Mouse (Mus musculus) liver, embryonic 11.5 days (tissue): ENCODE results near the gene Zfp318. TPM values are rescaled to one million over a fixed set of nuclear protein-coding genes. Genes with fewer than 3 reads are reported as not detected.

Experiments used
- ATAC-seq: fragments of 200-750 bp; cut with Nextera tagmentation; replicated peaks from 2 replicates; pipeline ENCODE4 v1.8.0; 2017; ENCODE audit warnings: moderate number of reproducible peaks, mild to moderate bottlenecking, moderate TSS enrichment, moderate library complexity; ENCODE audit not compliant: low FRiP score
- DNase-seq: peaks from one replicate; pipeline ENCODE4 v3.0.0-alpha.2; 2017; ENCODE audit warnings: low spot score
- H3K27ac ChIP-seq: fragments of 300-500 bp; sonication (generic); 2 replicates; pipeline ENCODE4 v1.5.1; 2014; ENCODE audit warnings: mild to moderate bottlenecking, low read depth, low read length, control low read depth
- H3K27me3 ChIP-seq: fragments of 300-500 bp; sonication (generic); replicated peaks from 2 replicates; pipeline ENCODE4 v1.6.1; 2014; ENCODE audit warnings: low read length, mixed read lengths; ENCODE audit not compliant: control insufficient read depth, insufficient read depth
- H3K36me3 ChIP-seq: fragments of 300-500 bp; sonication (generic); 2 replicates; pipeline ENCODE4 v1.6.1; 2014; ENCODE audit warnings: mild to moderate bottlenecking, low read length, moderate library complexity, mixed read lengths; ENCODE audit not compliant: control insufficient read depth, insufficient read depth
- H3K4me1 ChIP-seq: fragments of 300-500 bp; sonication (generic); replicated peaks from 2 replicates; pipeline ENCODE4 v1.6.1; 2014; ENCODE audit warnings: low read length, mixed read lengths; ENCODE audit not compliant: control insufficient read depth, insufficient read depth
- H3K4me2 ChIP-seq: fragments of 300-500 bp; sonication (generic); 2 replicates; pipeline ENCODE4 v1.6.1; 2014; ENCODE audit warnings: mild to moderate bottlenecking, control low read depth, moderate library complexity
- H3K4me3 ChIP-seq: fragments of 300-500 bp; sonication (generic); 2 replicates; pipeline ENCODE4 v1.5.1; 2014; ENCODE audit warnings: low read depth, low read length, control low read depth
- H3K9ac ChIP-seq: fragments of 300-500 bp; sonication (generic); 2 replicates; pipeline ENCODE4 v1.6.1; 2014; ENCODE audit warnings: low read depth, low read length, control low read depth
- H3K9me3 ChIP-seq: fragments of 300-500 bp; sonication (generic); 2 replicates; pipeline ENCODE4 v1.6.1; 2016; ENCODE audit warnings: low read length, inconsistent platforms, mixed read lengths; ENCODE audit not compliant: control insufficient read depth
- WGBS: fragments of 180-500 bp; shearing (Covaris S2); extraction: QIAGEN DNeasy Blood & Tissue Kit; methylation state at CpG from one replicate; pipeline ENCODE4 v1.1.7; 2014; 5-methylcytosine and 5-hydroxymethylcytosine counted together
- polyA plus RNA-seq: library from polyadenylated mRNA; unstranded; fragments of >200 nt; fragmentation: Nextera tagmentation; extraction: Ambion mirVana; gene quantifications from 2 replicates; pipeline ENCODE4 v1.2.1, GENCODE M21; 2014

Gene Zfp318
- polyA plus RNA-seq, 1 experiment from 2014 or later = 5.7 TPM

DNA sequence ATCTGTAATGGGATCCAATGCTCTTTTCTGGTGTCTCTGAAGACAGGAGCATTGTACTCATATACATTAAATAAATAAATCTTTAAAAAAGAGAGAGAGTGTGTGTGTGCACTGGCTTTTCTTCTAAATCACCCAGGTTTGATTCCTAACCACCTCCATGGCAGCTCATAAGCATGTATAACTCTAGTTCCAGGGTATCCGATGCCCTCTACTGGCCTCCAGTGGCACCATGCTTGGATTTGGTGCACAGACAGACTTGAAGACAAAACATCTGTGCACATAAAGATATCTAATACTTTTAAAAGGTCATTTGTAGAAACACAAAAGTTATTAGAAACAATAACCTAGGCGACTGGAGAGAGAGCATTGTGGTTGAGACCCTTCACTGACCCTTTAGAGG is 9.5 kb downstream of the Zfp318 start:
- WGBS = 46% methylated on average over 2 of the region's 2 CpGs
- no peak for ATAC-seq
- Histone ChIP-seq H3K27me3 (no peaks in the 10 kb centered on the region), H3K36me3 (peaks cover 5% of the 10 kb centered on the region), H3K4me1 (no peaks in the 10 kb centered on the region), H3K9ac (no peak overlapping the region), H3K4me2 (no peak overlapping the region), H3K4me3 (no peak overlapping the region), H3K27ac (no peak overlapping the region), H3K9me3 (no peaks in the 10 kb centered on the region)
- DNase-seq = no peak

DNA sequence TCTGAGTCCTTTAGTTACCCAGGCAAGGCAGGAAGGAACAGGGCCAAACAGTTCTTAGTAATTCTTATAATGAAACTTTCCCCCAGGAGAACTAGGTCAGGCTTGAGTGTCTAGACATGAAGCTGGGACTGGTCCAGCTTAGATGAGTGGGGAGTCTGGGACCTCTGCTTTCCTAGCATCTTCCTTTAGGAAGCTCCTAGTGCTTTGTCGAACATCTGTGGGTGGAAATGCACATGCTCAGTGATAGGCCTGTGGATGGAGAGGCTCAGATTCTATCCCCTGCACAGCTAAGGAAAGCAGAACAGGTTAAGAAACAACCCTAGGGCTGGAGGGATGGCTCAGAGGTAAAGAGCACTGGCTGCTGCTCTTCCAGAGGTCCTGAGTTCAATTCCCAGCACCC is 11.1 kb downstream of the Zfp318 start:
- WGBS = 82% methylated on average over 1 of the region's 1 CpGs
- no peaks in the 10 kb centered on the region for H3K4me1 ChIP-seq
- H3K4me2 ChIP-seq = no peak overlapping the region
- no peaks in the 10 kb centered on the region for H3K27me3 ChIP-seq
- ATAC-seq (no peak), DNase-seq (no peak)
- no peak overlapping the region for H3K4me3 ChIP-seq
- peaks cover 8% of the 10 kb centered on the region for H3K36me3 ChIP-seq
- H3K9ac ChIP-seq = no peak overlapping the region
- no peak overlapping the region for H3K27ac ChIP-seq
- no peaks in the 10 kb centered on the region for H3K9me3 ChIP-seq

DNA sequence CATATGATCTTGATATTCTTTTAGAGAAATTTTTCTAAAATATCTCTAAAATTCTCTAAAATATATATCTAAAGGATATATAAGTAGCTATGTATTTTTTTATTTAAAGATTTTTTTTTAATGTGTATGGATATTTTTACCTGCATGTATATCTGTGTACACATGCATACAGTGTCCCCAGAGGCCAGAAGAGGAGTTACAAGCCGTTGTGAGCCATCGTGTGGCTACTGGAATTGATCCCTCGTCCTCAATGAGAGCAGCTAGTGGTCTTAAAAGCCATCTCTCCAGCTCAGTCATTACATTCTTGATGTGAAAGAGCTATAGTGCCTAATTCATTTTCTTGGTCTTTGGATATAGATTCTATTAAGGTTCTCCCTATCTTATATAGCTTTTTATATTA is 24.9 kb downstream of the Zfp318 start:
- no peaks in the 10 kb centered on the region for H3K27me3 ChIP-seq
- DNase-seq = no peak

DNA sequence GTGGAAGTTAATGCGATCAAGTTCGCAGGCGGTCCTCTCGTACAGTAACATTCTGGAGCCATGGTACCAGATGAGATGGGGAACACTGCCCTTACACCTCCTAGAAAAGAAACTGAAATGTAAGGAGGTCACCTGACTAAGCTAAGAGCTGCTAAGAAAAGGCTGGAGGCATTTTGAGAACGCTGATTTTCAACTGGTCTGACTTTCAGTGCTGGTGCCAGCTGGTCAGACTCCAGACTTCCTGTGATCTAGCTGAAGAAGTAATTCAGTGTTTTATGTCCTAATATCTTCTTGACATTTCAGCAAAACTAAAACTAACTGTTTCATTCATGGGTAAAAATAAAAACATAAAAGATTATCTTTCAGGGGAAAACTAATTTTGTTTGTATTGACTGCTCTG is 35.1 kb downstream of the Zfp318 start:
- H3K36me3 ChIP-seq = no peaks in the 10 kb centered on the region
- H3K27ac ChIP-seq = no peak overlapping the region
- no peak for ATAC-seq
- no peak overlapping the region for H3K9ac ChIP-seq
- 86% methylated on average over 5 of the region's 5 CpGs for WGBS
- no peaks in the 10 kb centered on the region for H3K9me3 ChIP-seq
- DNase-seq = no peak
- no peaks in the 10 kb centered on the region for H3K4me1 ChIP-seq
- H3K4me2 ChIP-seq = no peak overlapping the region
- H3K4me3 ChIP-seq = no peak overlapping the region
- no peaks in the 10 kb centered on the region for H3K27me3 ChIP-seq

More for the DNA sequence above, 24.9 kb downstream of the Zfp318 start:
- Histone ChIP-seq H3K4me3 (no peak overlapping the region), H3K4me1 (no peaks in the 10 kb centered on the region), H3K9ac (no peak overlapping the region), H3K4me2 (no peak overlapping the region), H3K27ac (no peak overlapping the region), H3K9me3 (no peaks in the 10 kb centered on the region), H3K36me3 (peaks cover 23% of the 10 kb centered on the region; the same call in 1 of the 2 replicates)
- 45% methylated on average over 3 of the region's 3 CpGs for WGBS
- ATAC-seq = no peak

DNA sequence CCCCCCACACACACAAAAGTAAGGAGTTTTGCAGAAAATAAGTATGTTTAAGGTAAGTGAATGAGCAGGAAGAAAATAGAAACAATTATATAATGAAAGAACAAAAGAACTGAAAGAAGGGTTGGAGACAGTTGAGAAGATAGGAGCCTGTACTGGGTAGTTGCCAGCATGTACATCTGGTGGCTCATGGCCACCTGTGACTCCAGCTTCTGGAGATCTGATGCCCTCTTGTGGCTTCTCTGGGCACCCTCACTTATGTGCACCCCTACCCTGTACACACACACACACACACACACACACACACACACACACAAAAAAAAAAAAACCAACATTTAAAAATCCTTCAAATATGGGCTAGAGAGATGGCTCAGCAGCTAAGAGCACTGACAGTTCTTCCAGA is 36.2 kb downstream of the Zfp318 start:
- no peak for DNase-seq
- H3K4me3 ChIP-seq = no peak overlapping the region
- ATAC-seq = no peak
- H3K9ac ChIP-seq = no peak overlapping the region
- H3K9me3 ChIP-seq = no peaks in the 10 kb centered on the region
- no peaks in the 10 kb centered on the region for H3K27me3 ChIP-seq
- H3K4me2 ChIP-seq = no peak overlapping the region
- H3K27ac ChIP-seq = no peak overlapping the region
- no peaks in the 10 kb centered on the region for H3K36me3 ChIP-seq
- no peaks in the 10 kb centered on the region for H3K4me1 ChIP-seq

DNA sequence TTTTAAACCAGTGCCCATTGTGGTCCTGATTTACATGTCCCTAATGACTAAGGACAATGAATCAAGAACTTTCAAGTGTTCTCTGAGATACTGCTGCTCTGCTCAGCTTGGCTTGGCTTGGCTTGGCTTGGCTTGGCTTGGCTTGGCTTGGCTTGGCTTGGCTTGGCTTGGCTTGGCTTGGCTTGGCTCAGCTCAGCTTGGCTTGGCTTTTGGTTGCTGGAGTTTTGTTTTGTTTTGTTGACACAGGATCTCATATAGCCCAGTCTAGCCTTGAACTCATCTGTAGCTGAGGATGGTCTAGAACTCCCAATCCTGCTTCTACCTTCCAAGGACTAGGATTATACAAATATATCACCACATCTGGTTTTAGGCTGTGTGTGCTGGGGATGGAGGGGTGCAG is 43.0 kb downstream of the Zfp318 start:
- Histone ChIP-seq H3K4me2 (no peak overlapping the region), H3K27me3 (peaks cover 10% of the 10 kb centered on the region), H3K4me3 (no peak overlapping the region), H3K27ac (no peak overlapping the region), H3K9me3 (no peaks in the 10 kb centered on the region), H3K9ac (no peak overlapping the region), H3K36me3 (no peaks in the 10 kb centered on the region), H3K4me1 (no peaks in the 10 kb centered on the region; the same call in 1 of the 2 replicates)
- ATAC-seq (no peak), DNase-seq (no peak)

DNA sequence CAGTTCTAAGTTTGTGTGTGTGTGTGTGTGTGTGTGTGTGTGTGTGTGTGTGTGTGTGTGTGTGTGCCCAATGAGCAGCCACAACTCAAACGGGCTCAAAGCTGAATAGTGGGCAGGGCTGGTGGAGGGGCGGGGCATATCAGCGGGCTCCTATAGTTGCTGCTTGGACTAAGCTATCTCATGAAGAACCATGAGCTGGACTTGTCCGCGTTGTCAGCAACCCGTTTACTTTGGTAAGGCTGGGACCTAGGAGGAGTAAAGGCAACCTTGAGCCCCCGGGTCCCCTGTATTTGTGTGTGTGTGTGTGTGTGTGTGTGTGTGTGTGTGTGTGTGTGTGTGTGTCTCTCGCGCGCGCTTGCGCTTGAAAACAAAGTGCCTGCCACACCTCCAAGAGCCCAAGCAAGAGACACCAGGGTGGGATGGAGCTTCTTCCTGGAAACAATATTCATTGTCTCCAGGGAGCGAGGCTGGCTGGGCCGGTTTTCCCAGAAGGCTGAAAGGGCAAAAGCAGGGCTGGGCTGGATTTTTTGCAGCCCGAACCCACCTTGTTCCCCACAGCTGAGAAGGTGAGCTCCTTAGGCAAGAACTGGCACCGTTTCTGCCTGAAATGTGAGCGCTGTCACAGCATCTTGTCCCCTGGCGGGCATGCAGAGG is 45.4 kb downstream of the Zfp318 start, which contains the start of gene Crip3:
Crip3 (plus strand) TSS at position 166 of the 654 bp plus-strand sequence.
- H3K4me1 ChIP-seq = no peaks in the 10 kb centered on the region; the same call in 1 of the 2 replicates
- H3K9me3 ChIP-seq = no peaks in the 10 kb centered on the region
- no peaks in the 10 kb centered on the region for H3K36me3 ChIP-seq
- no peak for ATAC-seq
- peak within 1 kb of the TSS; percentile 15; the same call in 1 of the 2 replicates for H3K4me3 ChIP-seq
- peak within 1 kb of the TSS; percentile 54 for H3K4me2 ChIP-seq
- DNase-seq = no peak
- WGBS = 12% methylated on average over 18 of the region's 18 CpGs
- H3K27me3 ChIP-seq = peaks cover 16% of the 10 kb centered on the region
- H3K9ac ChIP-seq = no peak within 1 kb of the TSS
- no peak within 1 kb of the TSS for H3K27ac ChIP-seq

DNA sequence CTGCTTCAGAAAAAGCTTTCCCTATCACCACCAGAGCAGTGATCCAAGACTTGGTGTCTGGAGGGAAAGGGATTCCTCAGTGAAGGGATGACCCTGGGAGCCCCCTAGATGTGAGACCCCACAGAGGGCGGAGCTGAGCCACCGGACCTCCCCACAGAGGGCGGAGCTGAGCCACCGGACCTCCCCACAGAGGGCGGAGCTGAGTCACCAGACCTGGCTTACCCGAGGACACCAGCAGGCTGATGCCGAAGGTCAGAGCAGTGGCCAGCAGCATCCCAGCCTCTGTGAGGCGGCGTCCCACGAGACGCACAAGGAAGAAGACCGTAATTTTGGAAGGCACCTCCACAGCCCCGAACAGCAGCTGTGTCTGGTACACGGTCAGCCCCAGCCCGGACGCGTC is 50.1 kb downstream of the Zfp318 start:
- H3K4me2 ChIP-seq = peak overlapping the region; percentile 51
- DNase-seq (no peak), ATAC-seq (peak; percentile 61; the same call in 1 of the 2 replicates)
- H3K27ac ChIP-seq = no peak overlapping the region
- no peaks in the 10 kb centered on the region for H3K9me3 ChIP-seq
- peaks cover 33% of the 10 kb centered on the region for H3K27me3 ChIP-seq
- H3K4me1 ChIP-seq = no peaks in the 10 kb centered on the region; the same call in 1 of the 2 replicates
- no peak overlapping the region for H3K4me3 ChIP-seq
- WGBS = 7% methylated on average over 17 of the region's 17 CpGs
- no peak overlapping the region for H3K9ac ChIP-seq
- H3K36me3 ChIP-seq = no peaks in the 10 kb centered on the region

DNA sequence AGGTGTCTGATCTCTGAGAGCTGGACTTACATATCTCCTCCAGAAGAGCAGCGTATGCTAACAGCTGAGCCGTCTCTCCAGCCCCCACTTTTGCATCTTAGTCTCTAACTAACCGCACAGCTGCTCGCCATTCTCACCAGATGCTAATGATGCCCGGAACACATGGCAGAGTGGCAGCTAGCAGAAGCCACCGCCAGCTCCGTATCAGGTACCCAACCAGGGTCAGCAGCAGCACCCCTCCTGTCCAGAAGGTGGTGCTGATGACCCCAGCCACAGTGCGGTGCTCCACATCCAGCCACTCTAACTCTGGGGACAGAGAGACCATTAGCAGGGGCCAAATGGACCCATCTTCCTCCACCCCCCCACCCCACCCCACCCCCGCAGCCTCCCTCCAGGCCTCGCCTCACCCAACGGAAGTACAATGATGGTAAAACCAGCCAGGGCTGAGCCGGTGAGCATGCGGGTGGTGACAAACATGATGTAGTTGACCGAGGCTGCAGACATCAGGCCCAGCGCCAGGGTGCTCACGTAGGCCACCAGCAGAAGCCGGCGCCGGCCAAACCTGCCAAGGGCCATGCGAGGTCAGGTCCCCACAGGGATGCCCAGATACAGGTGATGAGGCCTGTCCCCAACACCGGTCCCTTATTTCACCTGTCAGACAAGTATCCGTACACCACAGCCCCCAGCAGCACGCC is 53.3 kb downstream of the Zfp318 start:
- Histone ChIP-seq H3K9me3 (no peaks in the 10 kb centered on the region), H3K4me3 (no peak overlapping the region), H3K9ac (no peak overlapping the region), H3K27me3 (peaks cover 31% of the 10 kb centered on the region), H3K4me2 (no peak overlapping the region), H3K36me3 (no peaks in the 10 kb centered on the region), H3K27ac (no peak overlapping the region), H3K4me1 (no peaks in the 10 kb centered on the region)
- DNase-seq (no peak), ATAC-seq (no peak)
- 28% methylated on average over 23 of the region's 23 CpGs for WGBS
